Mouse (Mus musculus): ENCODE data around the gene Aprt. TPM values are rescaled to one million over a fixed set of nuclear protein-coding genes. Genes with fewer than 3 reads are reported as not detected.

The Aprt gene
- total and polyA plus RNA-seq, 3 experiments, result 516 to 561 (median 524) TPM

- TF ChIP-seq POLR2A (IDR thresholded peaks at IDR 0.05; ENCODE audit: low read depth, low read length) (no peak), USF2 (conservative IDR thresholded peaks at IDR 0.05; ENCODE audit: low read depth, low read length) (no peak), UBTF (IDR thresholded peaks at IDR 0.05; ENCODE audit: low read depth, low read length) (no peak), JUN (IDR thresholded peaks at IDR 0.05; ENCODE audit: insufficient read depth, low read depth, low read length) (no peak), MAZ (IDR thresholded peaks at IDR 0.05; ENCODE audit: low read depth, low read length) (no peak), ZNF384 (IDR thresholded peaks at IDR 0.05; ENCODE audit: low read depth, low read length) (no peak), USF1 (IDR thresholded peaks at IDR 0.05; ENCODE audit: low read depth, low read length) (no peak), MYC (IDR thresholded peaks at IDR 0.05; ENCODE audit: low read depth, low read length) (no peak), MXI1 (IDR thresholded peaks at IDR 0.05; ENCODE audit: low read depth, low read length) (no peak), KAT2A (IDR thresholded peaks at IDR 0.05; ENCODE audit: insufficient replicate concordance, low read length) (no peak), NRF1 (IDR thresholded peaks at IDR 0.05; ENCODE audit: low read depth, low read length) (no peak), SIN3A (IDR thresholded peaks at IDR 0.05; ENCODE audit: low read length) (no peak)
- Histone ChIP-seq H3K79me2 (replicated peaks; ENCODE audit: control insufficient read depth, extremely low read depth, insufficient read depth, poor library complexity, severe bottlenecking) (peaks cover 30% of the 10 kb centered on the region), H3K27me3 (replicated peaks) (no peaks in the 10 kb centered on the region), H3K4me1 (ENCODE audit: control insufficient read depth in 1 of 2, insufficient read depth in 2 of 2) (peaks cover 16 to 48% of the 10 kb centered on the region in 2 experiments), H3K4me3 (replicated peaks in 1 of 3; ENCODE audit: low read depth in 2 of 3, low read length in 2 of 3, poor library complexity in 1 of 3) (no peak overlapping the region), H3K27ac (ENCODE audit: insufficient read depth, low read depth) (no peak overlapping the region), H3K9me3 (replicated peaks; ENCODE audit: low read length) (no peaks in the 10 kb centered on the region), H3K9ac (ENCODE audit: insufficient read depth, low read depth) (no peak overlapping the region), H3K4me2 (ENCODE audit: insufficient read depth, low read depth, poor library complexity, severe bottlenecking) (no peak overlapping the region), H3K36me3 (replicated peaks in 1 of 2; ENCODE audit: control insufficient read depth in 1 of 2, insufficient read depth in 1 of 2, low read length in 1 of 2) (peaks cover 42 to 62% of the 10 kb centered on the region in 2 experiments)
- dilution Hi-C loops (cut with MboI; ENCODE audit: extremely low pct_ligation_motif_present, extremely low pct_unique_long_range_greater_than_20kb, low sequenced_read_pairs) (no loop called here), in situ Hi-C loops (cut with MboI; ENCODE audit: low pct_ligation_motif_present, low pct_unique_long_range_greater_than_20kb, low sequenced_read_pairs) (no loop called here)
- DNase-seq (ENCODE audit: extremely low read depth), result no peak
These were observed 4.9 kb downstream of the Aprt start for GRCm38 (mm10) chr8:122571750-122572267.

DNA sequence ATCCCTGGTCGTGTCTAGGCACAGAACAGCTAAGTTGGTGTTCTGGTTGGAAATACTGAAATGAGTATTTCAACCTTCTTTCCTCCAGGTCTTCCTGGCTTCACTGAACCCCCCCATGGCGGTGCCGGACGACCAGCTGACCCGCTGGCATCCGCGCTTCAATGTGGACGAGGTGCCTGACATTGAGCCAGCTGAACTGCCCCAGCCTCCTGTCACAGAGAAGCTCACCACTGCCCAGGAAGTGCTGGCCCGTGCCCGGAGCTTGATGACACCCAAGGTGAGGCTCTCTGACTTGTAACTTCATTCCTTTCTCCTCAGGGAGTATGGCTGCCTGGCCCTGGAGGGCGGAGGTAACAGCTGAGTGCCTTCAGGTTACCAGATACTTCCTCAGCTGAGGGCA, 5.6 kb downstream of the Aprt start:
- H3K4me2 ChIP-seq (ENCODE audit: insufficient read depth, low read depth, poor library complexity, severe bottlenecking), result no peak overlapping the region
- no peaks in the 10 kb centered on the region for H3K27me3 ChIP-seq (replicated peaks)
- no peaks in the 10 kb centered on the region for H3K9me3 ChIP-seq (replicated peaks; ENCODE audit: low read length)
- no peak overlapping the region for H3K9ac ChIP-seq (ENCODE audit: insufficient read depth, low read depth)
- TF ChIP-seq TCF12 (IDR thresholded peaks at IDR 0.05; ENCODE audit: low read depth, low read length), result no peak
- no peak for TF ChIP-seq JUND (conservative IDR thresholded peaks at IDR 0.05; ENCODE audit: low read depth, low read length)
- no peak for TF ChIP-seq ZC3H11A (IDR thresholded peaks at IDR 0.05; ENCODE audit: low read depth, low read length)
- TF ChIP-seq RCOR1 (conservative IDR thresholded peaks at IDR 0.05; ENCODE audit: low read depth, low read length), result no peak
- no peak for TF ChIP-seq ZKSCAN1 (IDR thresholded peaks at IDR 0.05; ENCODE audit: borderline replicate concordance, low read depth, low read length)
- no peak for TF ChIP-seq MXI1 (IDR thresholded peaks at IDR 0.05; ENCODE audit: low read depth, low read length)
- dilution Hi-C loops (cut with MboI; ENCODE audit: extremely low pct_ligation_motif_present, extremely low pct_unique_long_range_greater_than_20kb, low sequenced_read_pairs) (no loop called here), in situ Hi-C loops (cut with MboI; ENCODE audit: low pct_ligation_motif_present, low pct_unique_long_range_greater_than_20kb, low sequenced_read_pairs) (no loop called here)
- H3K79me2 ChIP-seq (replicated peaks; ENCODE audit: control insufficient read depth, extremely low read depth, insufficient read depth, poor library complexity, severe bottlenecking), result peaks cover 27% of the 10 kb centered on the region
- H3K4me1 ChIP-seq (ENCODE audit: control insufficient read depth in 1 of 2, insufficient read depth in 2 of 2), result peaks cover 16 to 54% of the 10 kb centered on the region in 2 experiments
- no peak overlapping the region for H3K27ac ChIP-seq (ENCODE audit: insufficient read depth, low read depth)
- DNase-seq (ENCODE audit: extremely low read depth), result no peak
- H3K36me3 ChIP-seq (replicated peaks in 1 of 2; ENCODE audit: control insufficient read depth in 1 of 2, insufficient read depth in 1 of 2, low read length in 1 of 2), result peaks cover 42 to 62% of the 10 kb centered on the region in 2 experiments
- no peak overlapping the region for H3K4me3 ChIP-seq (replicated peaks in 1 of 3; ENCODE audit: low read depth in 2 of 3, low read length in 2 of 3, poor library complexity in 1 of 3)

Data from CH12.LX (cell line).